Mouse (Mus musculus) hindbrain, embryonic 10.5 days (tissue): ENCODE measurements around the gene Sox5. TPM values are rescaled to one million over a fixed set of nuclear protein-coding genes. Genes with fewer than 3 reads are reported as not detected.
A peak's percentile ranks its signal among the peaks of the same experiment; 100 is the strongest.

Experiments
- DNase-seq: peaks from one replicate; pipeline ENCODE4 v3.0.0-alpha.2; 2017; ENCODE audit warnings: low spot score
- H3K27ac ChIP-seq: fragments of 300-500 bp; sonication (generic); 2 replicates; pipeline ENCODE4 v1.5.1; 2016; ENCODE audit warnings: mild to moderate bottlenecking, moderate library complexity
- H3K27me3 ChIP-seq: fragments of 300-500 bp; sonication (generic); 2 replicates; pipeline ENCODE4 v1.6.1; 2016; ENCODE audit warnings: mild to moderate bottlenecking; ENCODE audit not compliant: poor library complexity, insufficient read depth, severe bottlenecking
- H3K36me3 ChIP-seq: fragments of 300-500 bp; sonication (generic); 2 replicates; pipeline ENCODE4 v1.6.1; 2016; ENCODE audit warnings: mild to moderate bottlenecking, moderate library complexity
- H3K4me1 ChIP-seq: fragments of 300-500 bp; sonication (generic); replicated peaks from 2 replicates; pipeline ENCODE4 v1.6.1; 2016; ENCODE audit warnings: mild to moderate bottlenecking
- H3K4me3 ChIP-seq: fragments of 300-500 bp; sonication (generic); 2 replicates; pipeline ENCODE4 v1.5.1; 2016; ENCODE audit warnings: mild to moderate bottlenecking, moderate library complexity
- H3K9me3 ChIP-seq: fragments of 300-500 bp; sonication (generic); 2 replicates; pipeline ENCODE4 v1.6.1; 2016; ENCODE audit warnings: mild to moderate bottlenecking, moderate library complexity
- WGBS: fragments of 180-500 bp; shearing (Covaris S2); methylation state at CpG from one replicate; pipeline ENCODE4 v1.1.7; 2016; 5-methylcytosine and 5-hydroxymethylcytosine counted together
- polyA plus RNA-seq: library from polyadenylated mRNA; unstranded; fragments of >200 nt; fragmentation: Nextera tagmentation; extraction: Ambion mirVana; gene quantifications from 2 replicates; pipeline ENCODE4 v1.2.1, GENCODE M21; 2016

Gene Sox5
- polyA plus RNA-seq, 1 experiment from 2014 or later, result 30.6 TPM

GRCm38 (mm10) chr6:144074826-144075225, 707.0 kb downstream of the Sox5 start:
- DNase-seq, result no peak
- Histone ChIP-seq H3K4me1 (no peaks in the 10 kb centered on the region), H3K27me3 (no peaks in the 10 kb centered on the region)

GRCm38 (mm10) chr6:144070461-144070860, 711.3 kb downstream of the Sox5 start:
- 91% methylated on average over 5 of the region's 5 CpGs for WGBS

More at GRCm38 (mm10) chr6:144074826-144075225, 707.0 kb downstream of the Sox5 start:
- H3K4me3 ChIP-seq, result no peak overlapping the region
- 76% methylated on average over 9 of the region's 9 CpGs for WGBS
- H3K36me3 ChIP-seq, result no peaks in the 10 kb centered on the region
- no peaks in the 10 kb centered on the region for H3K9me3 ChIP-seq
- no peak overlapping the region for H3K27ac ChIP-seq

DNA sequence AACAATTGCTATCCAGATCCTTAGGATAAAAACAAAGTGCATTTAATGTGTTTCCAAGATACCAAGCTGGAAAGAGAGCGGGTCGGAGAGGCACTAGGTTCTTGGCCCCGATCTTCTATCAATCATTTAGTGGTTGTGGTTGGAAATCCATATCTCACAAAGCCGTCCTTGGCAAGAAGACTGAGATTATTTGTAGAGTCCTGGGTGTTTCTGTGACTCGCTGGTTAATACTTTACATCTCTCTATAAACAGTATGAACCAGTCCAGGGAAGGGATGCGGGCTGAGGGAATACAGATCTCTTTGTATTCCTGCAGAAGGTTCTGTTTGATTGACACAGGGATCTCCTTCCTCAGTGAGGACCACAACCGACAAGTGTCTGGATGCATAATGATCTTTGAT, 714.3 kb downstream of the Sox5 start:
- no peaks in the 10 kb centered on the region for H3K36me3 ChIP-seq
- no peak overlapping the region for H3K27ac ChIP-seq
- H3K9me3 ChIP-seq, result no peaks in the 10 kb centered on the region
- 87% methylated on average over 7 of the region's 7 CpGs for WGBS
- no peaks in the 10 kb centered on the region for H3K27me3 ChIP-seq
- no peak overlapping the region for H3K4me3 ChIP-seq
- no peaks in the 10 kb centered on the region for H3K4me1 ChIP-seq
- no peak for DNase-seq

More at GRCm38 (mm10) chr6:144070461-144070860, 711.3 kb downstream of the Sox5 start:
- Histone ChIP-seq H3K27ac (no peak overlapping the region), H3K9me3 (no peaks in the 10 kb centered on the region), H3K36me3 (no peaks in the 10 kb centered on the region), H3K4me3 (no peak overlapping the region), H3K27me3 (no peaks in the 10 kb centered on the region), H3K4me1 (no peaks in the 10 kb centered on the region)
- DNase-seq, result no peak

DNA sequence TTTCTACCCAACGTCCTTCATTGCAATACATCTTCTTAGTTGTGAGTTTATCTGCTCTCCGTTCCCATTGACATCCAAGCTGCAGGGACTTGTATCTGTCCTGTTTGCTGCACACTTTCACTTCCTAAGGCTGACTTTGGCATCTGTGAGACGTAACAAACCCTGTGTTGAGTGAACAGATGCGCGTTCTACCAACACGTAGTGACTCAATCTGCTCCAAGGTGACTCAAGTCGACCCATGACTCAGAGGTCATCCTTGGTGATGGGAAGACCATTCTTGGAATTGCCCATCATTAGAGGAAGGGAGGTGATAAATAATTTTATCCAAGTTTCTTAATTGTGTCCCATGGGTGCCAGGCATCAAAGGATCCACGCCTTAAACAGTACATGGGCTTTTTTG, 719.3 kb downstream of the Sox5 start:
- DNase-seq, result no peak
- H3K27ac ChIP-seq, result no peak overlapping the region
- no peak overlapping the region for H3K4me3 ChIP-seq
- H3K27me3 ChIP-seq, result no peaks in the 10 kb centered on the region
- no peaks in the 10 kb centered on the region for H3K9me3 ChIP-seq
- 89% methylated on average over 8 of the region's 8 CpGs for WGBS
- H3K36me3 ChIP-seq, result no peaks in the 10 kb centered on the region
- H3K4me1 ChIP-seq, result no peaks in the 10 kb centered on the region

- 93% methylated on average over 8 of the region's 8 CpGs for WGBS
- Histone ChIP-seq H3K36me3 (no peaks in the 10 kb centered on the region), H3K4me3 (no peak overlapping the region)
Observed at GRCm38 (mm10) chr6:144061814-144062213, 720.0 kb downstream of the Sox5 start.

DNA sequence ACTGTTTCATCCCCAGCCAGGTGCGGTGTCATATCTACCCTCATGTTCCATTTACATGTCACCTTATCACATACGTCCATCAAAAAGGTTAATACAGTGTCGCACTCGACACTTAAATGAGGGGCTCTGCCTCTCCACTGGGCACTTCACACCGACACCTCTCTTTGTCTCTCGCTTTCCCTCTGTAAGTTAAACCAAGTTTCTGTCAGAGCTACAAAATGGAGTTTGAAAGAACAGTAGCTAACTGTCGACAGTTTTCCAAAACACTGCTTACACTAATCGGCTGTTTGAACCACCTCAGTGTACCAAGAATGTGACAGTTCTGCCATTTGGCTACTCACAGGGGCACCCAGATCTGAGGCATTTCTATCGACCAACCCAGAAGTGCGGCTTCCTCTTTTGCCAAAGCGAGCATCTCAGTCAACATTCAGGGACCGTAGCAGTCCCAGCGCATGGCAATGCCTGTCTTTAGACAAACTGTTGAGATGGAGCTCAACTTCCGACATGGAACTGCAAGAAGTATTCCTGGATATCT, 724.6 kb downstream of the Sox5 start:
- WGBS, result 85% methylated on average over 14 of the region's 14 CpGs
- no peaks in the 10 kb centered on the region for H3K36me3 ChIP-seq
- no peak for DNase-seq
- H3K4me3 ChIP-seq, result no peak overlapping the region
- H3K27ac ChIP-seq, result 0 out of 2 replicates have a peak overlapping the region, but pooled peaks have one; percentile 30
- H3K27me3 ChIP-seq, result no peaks in the 10 kb centered on the region
- H3K9me3 ChIP-seq, result no peaks in the 10 kb centered on the region
- H3K4me1 ChIP-seq, result peaks cover 8% of the 10 kb centered on the region

More at GRCm38 (mm10) chr6:144061814-144062213, 720.0 kb downstream of the Sox5 start:
- no peak for DNase-seq
- Histone ChIP-seq H3K27me3 (no peaks in the 10 kb centered on the region), H3K9me3 (no peaks in the 10 kb centered on the region), H3K27ac (no peak overlapping the region), H3K4me1 (peaks cover 2% of the 10 kb centered on the region; the same call in 1 of the 2 replicates)

- Histone ChIP-seq H3K9me3 (no peaks in the 10 kb centered on the region), H3K4me1 (peaks cover 8% of the 10 kb centered on the region), H3K27ac (peak overlapping the region; percentile 30; the same call in 1 of the 2 replicates), H3K27me3 (no peaks in the 10 kb centered on the region), H3K4me3 (no peak overlapping the region), H3K36me3 (no peaks in the 10 kb centered on the region)
- DNase-seq, result peak; percentile 31
- WGBS, result 70% methylated on average over 10 of the region's 10 CpGs
Observed at GRCm38 (mm10) chr6:144056252-144057097, 725.3 kb downstream of the Sox5 start.

- DNase-seq, result no peak
- H3K4me1 ChIP-seq, result peaks cover 8% of the 10 kb centered on the region
- WGBS, result 65% methylated on average over 5 of the region's 5 CpGs
- no peaks in the 10 kb centered on the region for H3K27me3 ChIP-seq
- no peaks in the 10 kb centered on the region for H3K9me3 ChIP-seq
- no peaks in the 10 kb centered on the region for H3K36me3 ChIP-seq
- no peak overlapping the region for H3K4me3 ChIP-seq
- H3K27ac ChIP-seq, result no peak overlapping the region
Observed at GRCm38 (mm10) chr6:144052487-144052886, 729.3 kb downstream of the Sox5 start.

- WGBS, result 93% methylated on average over 5 of the region's 5 CpGs
- no peak for DNase-seq
Observed at GRCm38 (mm10) chr6:144051316-144051715, 730.5 kb downstream of the Sox5 start.

DNA sequence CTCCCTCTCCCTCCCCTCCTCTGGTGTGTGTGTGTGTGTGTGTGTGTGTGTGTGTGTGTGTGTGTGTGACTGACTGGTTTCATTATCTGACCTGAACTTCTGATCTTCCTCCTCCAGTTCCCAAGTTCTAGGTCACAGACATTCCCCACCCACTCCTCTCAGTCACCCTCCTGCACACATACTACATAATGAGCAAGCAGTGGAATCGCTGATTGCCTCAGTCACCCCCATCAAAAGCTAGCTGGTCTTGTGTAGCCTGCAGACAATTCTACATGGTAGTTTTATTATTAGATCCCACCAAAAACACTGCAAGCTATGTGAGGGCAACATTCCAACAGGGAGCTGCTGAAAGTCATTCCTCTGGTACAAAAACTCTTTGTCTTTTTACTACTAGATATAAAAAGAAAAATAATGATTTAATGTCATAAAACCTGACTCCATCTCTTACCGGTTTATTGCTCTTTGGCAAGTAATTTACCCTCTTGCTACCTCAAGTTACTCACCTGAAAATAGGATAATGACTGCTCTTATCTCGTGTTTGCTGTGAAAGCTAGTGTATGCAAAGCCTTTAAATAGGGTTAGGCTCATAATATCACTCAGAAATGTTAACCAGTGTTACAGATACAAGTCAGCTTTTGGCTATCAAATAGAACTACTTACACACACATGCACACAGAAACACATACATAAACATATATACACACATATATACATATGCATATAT, 733.4 kb downstream of the Sox5 start:
- DNase-seq, result no peak
- no peak overlapping the region for H3K4me3 ChIP-seq
- no peaks in the 10 kb centered on the region for H3K36me3 ChIP-seq
- H3K27ac ChIP-seq, result no peak overlapping the region
- no peaks in the 10 kb centered on the region for H3K27me3 ChIP-seq
- peaks cover 13% of the 10 kb centered on the region for H3K4me1 ChIP-seq
- H3K9me3 ChIP-seq, result no peaks in the 10 kb centered on the region
- WGBS, result 92% methylated on average over 3 of the region's 3 CpGs

More at GRCm38 (mm10) chr6:144051316-144051715, 730.5 kb downstream of the Sox5 start:
- Histone ChIP-seq H3K9me3 (no peaks in the 10 kb centered on the region), H3K4me1 (peaks cover under 1% of the 10 kb centered on the region), H3K4me3 (no peak overlapping the region), H3K36me3 (no peaks in the 10 kb centered on the region), H3K27ac (no peak overlapping the region), H3K27me3 (no peaks in the 10 kb centered on the region)

DNA sequence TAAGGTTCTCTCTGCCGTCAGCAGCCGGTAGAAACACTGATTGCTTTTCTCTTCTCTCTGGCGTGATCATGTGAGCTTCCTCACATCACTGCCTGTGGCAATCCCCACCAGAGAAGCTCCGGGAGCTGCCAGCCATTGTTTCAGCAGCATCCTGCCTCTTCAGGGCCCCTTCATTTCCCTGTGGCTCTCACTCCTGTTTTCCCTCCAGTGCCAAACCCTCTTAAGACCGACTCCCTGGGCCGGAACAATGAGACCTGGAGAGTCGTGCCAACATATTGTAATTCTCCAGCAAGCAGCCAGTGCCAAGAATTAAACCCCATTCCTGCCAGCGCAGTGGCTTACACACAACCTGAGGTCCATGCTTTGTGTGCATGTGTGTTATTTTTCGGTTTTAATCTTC, 736.3 kb downstream of the Sox5 start:
- no peak for DNase-seq
- peaks cover 37% of the 10 kb centered on the region for H3K4me1 ChIP-seq
- WGBS, result 45% methylated on average over 9 of the region's 9 CpGs
- peak overlapping the region; percentile 75 for H3K27ac ChIP-seq
- H3K4me3 ChIP-seq, result no peak overlapping the region
- H3K36me3 ChIP-seq, result no peaks in the 10 kb centered on the region
- no peaks in the 10 kb centered on the region for H3K27me3 ChIP-seq
- no peaks in the 10 kb centered on the region for H3K9me3 ChIP-seq

- Histone ChIP-seq H3K9me3 (no peaks in the 10 kb centered on the region), H3K4me1 (peaks cover 46% of the 10 kb centered on the region), H3K36me3 (no peaks in the 10 kb centered on the region), H3K27ac (no peak overlapping the region), H3K4me3 (no peak overlapping the region), H3K27me3 (no peaks in the 10 kb centered on the region)
- 91% methylated on average over 3 of the region's 3 CpGs for WGBS
- DNase-seq, result no peak
Observed at GRCm38 (mm10) chr6:144044381-144044780, 737.4 kb downstream of the Sox5 start.

- H3K9me3 ChIP-seq, result no peaks in the 10 kb centered on the region
- H3K4me3 ChIP-seq, result no peak overlapping the region
- H3K36me3 ChIP-seq, result no peaks in the 10 kb centered on the region
- 21% methylated on average over 5 of the region's 5 CpGs for WGBS
- peak overlapping the region; percentile 8 for H3K27ac ChIP-seq
- H3K4me1 ChIP-seq, result peaks cover 54% of the 10 kb centered on the region
- DNase-seq, result peak; percentile 33
- H3K27me3 ChIP-seq, result no peaks in the 10 kb centered on the region
Observed at GRCm38 (mm10) chr6:144042936-144043335, 738.8 kb downstream of the Sox5 start.
